Mouse (Mus musculus) lung, adult 2 months (tissue): Measurements from ENCODE around the gene Optc.

ENCODE experiments used
- CTCF ChIP-seq: fragments of 200-500 bp; IDR thresholded peaks from 2 replicates; pipeline ENCODE4 v1.5.1; 2011; ENCODE audit warnings: mild to moderate bottlenecking, low read length, control low read depth; ENCODE audit not compliant: insufficient read depth
- POLR2A ChIP-seq: fragments of 200-500 bp; IDR thresholded peaks from 2 replicates; pipeline ENCODE4 v1.6.1; 2011; ENCODE audit warnings: low read depth, mild to moderate bottlenecking, control low read depth, low read length, borderline replicate concordance; ENCODE audit errors: extremely low read depth

DNA sequence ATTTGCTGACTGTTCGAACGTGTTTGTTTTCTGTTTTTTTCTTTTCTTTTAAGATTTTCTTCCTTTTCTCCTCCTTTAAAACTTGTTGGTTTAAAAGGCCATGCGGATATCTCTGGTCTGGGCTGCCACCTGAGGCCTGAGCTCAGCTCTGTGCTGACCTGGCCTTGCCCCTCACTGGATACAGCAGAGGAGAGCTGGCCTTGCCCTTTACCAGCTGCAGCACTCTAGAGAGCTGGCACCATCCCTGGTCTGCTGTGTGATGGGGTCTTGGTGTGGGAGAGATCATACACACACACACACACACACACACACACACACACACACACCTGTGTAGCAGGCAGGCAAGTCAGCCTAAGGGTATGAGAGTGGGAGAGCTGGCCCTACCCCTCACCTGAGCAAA is 37.3 kb upstream of the Optc start:
- TF ChIP-seq CTCF (no peak), POLR2A (no peak)
